Mouse (Mus musculus) intestine, embryonic 15.5 days (tissue): ENCODE measurements around the gene Nhsl1. TPM values are rescaled to one million over a fixed set of nuclear protein-coding genes. Genes with fewer than 3 reads are reported as not detected.

Experiments used
- ATAC-seq: fragments of 200-750 bp; cut with Nextera tagmentation; 2 replicates; pipeline ENCODE4 v1.8.0; 2017; ENCODE audit warnings: moderate TSS enrichment, moderate library complexity
- H3K27ac ChIP-seq: fragments of 300-500 bp; sonication (generic); 2 replicates; pipeline ENCODE4 v1.5.1; 2015; ENCODE audit warnings: mild to moderate bottlenecking, inconsistent platforms
- H3K27me3 ChIP-seq: fragments of 300-500 bp; sonication (generic); replicated peaks from 2 replicates; pipeline ENCODE4 v1.6.1; 2015; ENCODE audit warnings: inconsistent platforms
- H3K36me3 ChIP-seq: fragments of 300-500 bp; sonication (generic); 2 replicates; pipeline ENCODE4 v1.6.1; 2015; ENCODE audit warnings: inconsistent platforms
- H3K4me1 ChIP-seq: fragments of 300-500 bp; sonication (generic); replicated peaks from 2 replicates; pipeline ENCODE4 v1.6.1; 2015; ENCODE audit warnings: inconsistent platforms
- H3K4me2 ChIP-seq: fragments of 300-500 bp; sonication (generic); replicated peaks from 2 replicates; pipeline ENCODE4 v1.6.1; 2015; ENCODE audit warnings: mild to moderate bottlenecking, inconsistent platforms
- H3K4me3 ChIP-seq: fragments of 300-500 bp; sonication (generic); replicated peaks from 2 replicates; pipeline ENCODE4 v1.5.1; 2015; ENCODE audit warnings: inconsistent platforms
- H3K9ac ChIP-seq: fragments of 300-500 bp; sonication (generic); 2 replicates; pipeline ENCODE4 v1.6.1; 2015; ENCODE audit warnings: inconsistent platforms
- H3K9me3 ChIP-seq: fragments of 300-500 bp; sonication (generic); 2 replicates; pipeline ENCODE4 v1.6.1; 2016; ENCODE audit warnings: inconsistent platforms
- WGBS: fragments of 180-500 bp; shearing (Covaris S2); methylation state at CpG from one replicate; pipeline ENCODE4 v1.1.7; 2015; 5-methylcytosine and 5-hydroxymethylcytosine counted together
- polyA plus RNA-seq: library from polyadenylated mRNA; unstranded; fragments of >200 nt; fragmentation: Nextera tagmentation; extraction: Ambion mirVana; gene quantifications from 2 replicates; pipeline ENCODE4 v1.2.1, GENCODE M21; 2015

Nhsl1 gene
- polyA plus RNA-seq, 1 experiment from 2014 or later: 10.0 TPM

GRCm38 (mm10) chr10:18354103-18354502 lies 35.3 kb downstream of the Nhsl1 start:
- no peak overlapping the region for H3K4me3 ChIP-seq
- no peaks in the 10 kb centered on the region for H3K27me3 ChIP-seq
- WGBS: 53% methylated on average over 8 of the region's 8 CpGs
- no peak overlapping the region for H3K9ac ChIP-seq
- ATAC-seq: no peak
- no peak overlapping the region for H3K27ac ChIP-seq
- no peaks in the 10 kb centered on the region for H3K9me3 ChIP-seq
- H3K36me3 ChIP-seq: no peaks in the 10 kb centered on the region
- no peaks in the 10 kb centered on the region for H3K4me1 ChIP-seq
- no peak overlapping the region for H3K4me2 ChIP-seq

DNA sequence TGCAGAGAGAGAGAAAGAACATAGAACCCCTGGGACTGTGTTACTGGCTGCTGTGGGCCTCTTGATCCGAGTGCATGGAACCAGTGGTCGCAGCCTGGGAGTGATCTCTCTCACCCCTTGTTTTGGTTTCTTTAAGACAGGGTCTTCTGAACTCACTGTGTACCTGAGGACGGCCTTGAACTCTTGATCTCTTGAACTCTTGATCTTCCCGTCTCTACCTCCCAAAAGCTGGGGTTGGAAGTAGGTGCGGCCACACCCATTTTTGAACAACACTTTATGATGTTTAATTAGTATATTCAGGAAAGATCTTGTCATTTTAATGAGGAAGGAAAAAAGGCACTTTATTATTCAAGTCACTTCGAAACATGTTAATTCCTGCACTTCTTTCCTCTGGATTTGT lies 37.7 kb downstream of the Nhsl1 start:
- no peaks in the 10 kb centered on the region for H3K36me3 ChIP-seq
- H3K9me3 ChIP-seq: no peaks in the 10 kb centered on the region
- H3K4me3 ChIP-seq: no peak overlapping the region
- no peaks in the 10 kb centered on the region for H3K27me3 ChIP-seq
- H3K4me2 ChIP-seq: no peak overlapping the region
- H3K4me1 ChIP-seq: no peaks in the 10 kb centered on the region
- WGBS: 82% methylated on average over 6 of the region's 6 CpGs
- ATAC-seq: no peak
- H3K9ac ChIP-seq: no peak overlapping the region
- no peak overlapping the region for H3K27ac ChIP-seq

- ATAC-seq: no peak
- no peak overlapping the region for H3K4me3 ChIP-seq
- no peak overlapping the region for H3K27ac ChIP-seq
- H3K4me1 ChIP-seq: no peaks in the 10 kb centered on the region
- 73% methylated on average over 6 of the region's 6 CpGs for WGBS
- H3K4me2 ChIP-seq: no peak overlapping the region
- H3K27me3 ChIP-seq: no peaks in the 10 kb centered on the region
- no peak overlapping the region for H3K9ac ChIP-seq
- H3K9me3 ChIP-seq: no peaks in the 10 kb centered on the region
- H3K36me3 ChIP-seq: no peaks in the 10 kb centered on the region
Measured at GRCm38 (mm10) chr10:18357212-18357611, 38.4 kb downstream of the Nhsl1 start.

DNA sequence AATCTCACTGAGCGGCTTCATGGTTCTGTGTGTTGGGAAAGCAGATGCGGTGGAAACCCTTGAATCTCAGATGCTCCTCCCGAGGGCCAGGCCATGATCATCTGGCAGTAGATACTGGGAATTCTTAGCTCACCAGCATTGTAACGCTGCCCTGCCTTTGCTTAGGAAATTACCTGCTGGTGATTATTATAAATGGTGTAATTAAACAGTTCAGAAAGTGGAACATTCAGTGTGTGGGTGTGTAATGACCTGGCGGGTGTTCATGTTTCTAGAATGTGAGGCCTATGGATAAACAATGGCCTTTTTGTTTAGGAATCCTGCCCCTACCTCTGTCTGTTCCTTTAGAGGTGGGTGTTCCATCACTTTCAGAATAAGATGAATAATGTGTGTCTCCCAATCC lies 39.7 kb downstream of the Nhsl1 start:
- Histone ChIP-seq H3K4me3 (no peak overlapping the region), H3K27ac (no peak overlapping the region), H3K27me3 (no peaks in the 10 kb centered on the region), H3K4me1 (no peaks in the 10 kb centered on the region), H3K36me3 (no peaks in the 10 kb centered on the region), H3K9ac (no peak overlapping the region), H3K4me2 (no peak overlapping the region), H3K9me3 (no peaks in the 10 kb centered on the region)
- ATAC-seq: no peak
- WGBS: 58% methylated on average over 5 of the region's 5 CpGs

GRCm38 (mm10) chr10:18360175-18360574 lies 41.4 kb downstream of the Nhsl1 start:
- Histone ChIP-seq H3K4me3 (no peak overlapping the region), H3K27me3 (no peaks in the 10 kb centered on the region), H3K4me1 (no peaks in the 10 kb centered on the region), H3K9ac (no peak overlapping the region), H3K9me3 (no peaks in the 10 kb centered on the region), H3K4me2 (no peak overlapping the region), H3K36me3 (no peaks in the 10 kb centered on the region), H3K27ac (no peak overlapping the region)
- 90% methylated on average over 6 of the region's 6 CpGs for WGBS
- no peak for ATAC-seq

DNA sequence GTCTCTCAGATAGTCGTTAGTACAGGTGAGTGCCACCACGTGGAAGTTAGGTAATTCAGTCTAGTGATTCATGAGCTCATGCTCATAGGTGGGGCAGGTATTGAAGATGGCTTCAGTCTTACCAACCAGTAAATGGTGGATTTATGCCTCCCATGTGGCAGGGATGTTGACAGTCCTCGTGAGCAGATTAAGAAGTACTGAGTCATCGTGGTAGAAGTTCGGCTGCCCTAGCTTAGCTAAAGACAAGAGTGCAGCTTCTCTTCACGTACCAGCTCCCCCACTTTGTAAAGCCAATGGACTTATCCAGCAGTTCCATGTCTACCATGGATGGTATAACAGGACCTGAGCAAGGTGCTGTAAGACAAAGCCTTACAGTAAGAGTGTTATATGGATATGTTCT lies 46.6 kb downstream of the Nhsl1 start:
- no peaks in the 10 kb centered on the region for H3K27me3 ChIP-seq
- H3K36me3 ChIP-seq: no peaks in the 10 kb centered on the region
- H3K27ac ChIP-seq: no peak overlapping the region
- 85% methylated on average over 6 of the region's 6 CpGs for WGBS
- H3K9me3 ChIP-seq: no peaks in the 10 kb centered on the region
- no peak overlapping the region for H3K4me3 ChIP-seq
- no peak for ATAC-seq
- H3K4me2 ChIP-seq: no peak overlapping the region
- no peak overlapping the region for H3K9ac ChIP-seq
- H3K4me1 ChIP-seq: peaks cover 3% of the 10 kb centered on the region; the same call in 1 of the 2 replicates

- H3K9me3 ChIP-seq: no peaks in the 10 kb centered on the region
- no peak overlapping the region for H3K9ac ChIP-seq
- WGBS: 80% methylated on average over 7 of the region's 7 CpGs
- H3K4me2 ChIP-seq: no peak overlapping the region
- no peaks in the 10 kb centered on the region for H3K36me3 ChIP-seq
- no peaks in the 10 kb centered on the region for H3K27me3 ChIP-seq
- H3K27ac ChIP-seq: no peak overlapping the region
- ATAC-seq: no peak
- no peak overlapping the region for H3K4me3 ChIP-seq
- peaks cover 9% of the 10 kb centered on the region; the same call in 1 of the 2 replicates for H3K4me1 ChIP-seq
Measured at GRCm38 (mm10) chr10:18366697-18367096, 47.9 kb downstream of the Nhsl1 start.

- H3K36me3 ChIP-seq: no peaks in the 10 kb centered on the region
Measured at GRCm38 (mm10) chr10:18368111-18368510, 49.3 kb downstream of the Nhsl1 start.

DNA sequence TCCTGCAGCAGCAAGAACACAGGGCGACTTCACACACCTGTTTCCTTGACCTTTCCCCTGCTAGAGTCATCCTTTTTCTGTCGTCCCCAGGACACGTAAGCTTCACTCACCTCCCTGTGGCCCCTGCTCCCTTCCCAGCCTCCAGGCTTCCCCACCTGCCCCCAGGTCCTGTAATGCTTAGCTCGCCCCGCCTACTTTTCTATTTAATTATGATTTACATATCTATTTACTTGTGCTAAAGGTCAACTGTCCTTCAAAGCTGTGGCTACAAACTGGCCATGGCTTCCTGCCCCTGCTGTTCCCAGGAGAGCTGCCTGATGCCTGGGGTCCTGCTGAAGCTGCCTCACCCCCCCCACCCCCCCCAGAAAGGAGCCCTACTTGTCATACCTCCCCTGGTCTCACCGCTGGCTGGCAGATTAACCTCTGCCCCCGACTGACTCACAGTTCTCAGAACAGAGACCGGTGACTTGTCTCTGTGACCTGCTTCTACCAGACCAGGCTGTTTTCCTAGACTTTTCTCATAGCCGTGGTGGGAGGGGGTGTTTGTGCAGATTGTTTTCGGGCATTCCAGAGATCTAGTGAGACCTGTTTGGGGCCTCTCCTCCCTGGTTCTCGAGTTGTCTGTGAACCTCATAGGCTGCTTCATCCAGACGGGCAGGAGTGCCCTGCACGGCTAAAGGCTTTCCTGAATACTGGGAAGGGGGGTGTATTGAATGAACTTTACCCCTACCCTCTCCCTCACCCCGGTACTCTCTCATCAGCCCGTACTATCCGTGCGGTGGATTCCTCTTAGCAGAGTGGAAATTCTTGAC lies 51.9 kb downstream of the Nhsl1 start:
- no peaks in the 10 kb centered on the region for H3K9me3 ChIP-seq
- H3K9ac ChIP-seq: no peak overlapping the region
- peak; percentile 87 for ATAC-seq
- H3K4me1 ChIP-seq: peaks cover 9% of the 10 kb centered on the region; the same call in 1 of the 2 replicates
- H3K36me3 ChIP-seq: no peaks in the 10 kb centered on the region
- peak overlapping the region; percentile 58 for H3K27ac ChIP-seq
- H3K4me3 ChIP-seq: peak overlapping the region; percentile 3; the same call in 1 of the 2 replicates
- 25% methylated on average over 17 of the region's 17 CpGs for WGBS
- H3K27me3 ChIP-seq: no peaks in the 10 kb centered on the region
- peak overlapping the region; percentile 48 for H3K4me2 ChIP-seq

More at GRCm38 (mm10) chr10:18368111-18368510, 49.3 kb downstream of the Nhsl1 start:
- Histone ChIP-seq H3K27me3 (no peaks in the 10 kb centered on the region), H3K4me3 (no peak overlapping the region), H3K4me1 (peaks cover 9% of the 10 kb centered on the region; the same call in 1 of the 2 replicates), H3K4me2 (no peak overlapping the region), H3K9ac (no peak overlapping the region), H3K9me3 (no peaks in the 10 kb centered on the region), H3K27ac (no peak overlapping the region)
- WGBS: 91% methylated on average over 8 of the region's 8 CpGs
- ATAC-seq: no peak

DNA sequence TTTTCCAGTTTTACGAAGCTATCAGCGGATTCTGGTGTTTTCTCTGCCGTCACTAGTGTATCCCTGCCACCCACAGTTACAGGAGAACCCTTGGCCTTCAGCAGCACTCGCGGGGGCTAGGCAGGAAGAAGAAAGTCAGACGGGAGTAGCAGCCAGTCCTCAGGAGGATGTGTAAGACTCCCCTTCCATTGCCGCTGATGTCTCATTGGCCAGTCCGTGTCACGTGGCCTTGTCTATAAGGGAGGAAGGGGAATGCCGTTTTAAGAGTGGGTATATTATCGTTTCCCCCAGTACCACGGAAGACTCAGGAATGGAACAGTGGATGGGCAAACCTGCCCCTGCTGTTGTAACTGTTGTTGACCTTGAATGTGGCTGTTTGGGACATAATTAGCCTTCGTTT lies 53.1 kb downstream of the Nhsl1 start:
- no peaks in the 10 kb centered on the region for H3K27me3 ChIP-seq
- no peak overlapping the region for H3K4me3 ChIP-seq
- H3K9ac ChIP-seq: no peak overlapping the region
- ATAC-seq: peak; percentile 39
- 59% methylated on average over 13 of the region's 13 CpGs for WGBS
- H3K27ac ChIP-seq: no peak overlapping the region
- no peaks in the 10 kb centered on the region for H3K9me3 ChIP-seq
- H3K4me2 ChIP-seq: peak overlapping the region; percentile 48
- no peaks in the 10 kb centered on the region for H3K36me3 ChIP-seq
- H3K4me1 ChIP-seq: peaks cover 9% of the 10 kb centered on the region; the same call in 1 of the 2 replicates

GRCm38 (mm10) chr10:18375301-18375700 lies 56.5 kb downstream of the Nhsl1 start:
- Histone ChIP-seq H3K4me3 (no peak overlapping the region), H3K9ac (no peak overlapping the region), H3K36me3 (no peaks in the 10 kb centered on the region), H3K4me2 (no peak overlapping the region), H3K27ac (no peak overlapping the region), H3K4me1 (peaks cover 8% of the 10 kb centered on the region; the same call in 1 of the 2 replicates), H3K27me3 (no peaks in the 10 kb centered on the region), H3K9me3 (no peaks in the 10 kb centered on the region)
- 82% methylated on average over 3 of the region's 3 CpGs for WGBS
- ATAC-seq: no peak

GRCm38 (mm10) chr10:18384766-18385165 lies 66.0 kb downstream of the Nhsl1 start:
- no peaks in the 10 kb centered on the region for H3K4me1 ChIP-seq

DNA sequence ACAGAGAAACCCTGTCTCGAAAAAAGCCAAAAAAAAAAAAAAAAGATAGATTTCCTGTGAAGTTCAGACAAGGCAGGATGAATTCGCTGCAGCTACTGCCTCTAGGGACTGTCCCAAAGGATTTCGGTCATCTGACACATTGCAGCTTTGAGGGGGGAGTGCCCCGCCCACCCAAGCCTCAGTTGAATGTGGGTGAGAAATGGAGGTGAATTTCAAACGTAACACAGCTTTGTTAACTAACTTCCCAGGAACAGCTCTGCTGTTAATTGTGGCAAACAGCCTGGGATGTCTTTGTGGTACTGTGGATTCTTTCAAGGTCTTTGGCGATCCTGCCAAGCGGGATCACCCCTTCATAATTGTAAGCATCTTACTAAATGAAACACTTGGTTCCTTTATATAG lies 67.4 kb downstream of the Nhsl1 start:
- no peak overlapping the region for H3K9ac ChIP-seq
- H3K4me1 ChIP-seq: no peaks in the 10 kb centered on the region
- no peak overlapping the region for H3K4me3 ChIP-seq
- H3K9me3 ChIP-seq: no peaks in the 10 kb centered on the region
- H3K4me2 ChIP-seq: no peak overlapping the region
- WGBS: 60% methylated on average over 7 of the region's 7 CpGs
- no peak for ATAC-seq
- no peaks in the 10 kb centered on the region for H3K27me3 ChIP-seq
- no peaks in the 10 kb centered on the region for H3K36me3 ChIP-seq
- H3K27ac ChIP-seq: no peak overlapping the region

More at GRCm38 (mm10) chr10:18384766-18385165, 66.0 kb downstream of the Nhsl1 start:
- WGBS: 73% methylated on average over 2 of the region's 2 CpGs
- H3K4me3 ChIP-seq: no peak overlapping the region
- ATAC-seq: no peak
- no peak overlapping the region for H3K9ac ChIP-seq
- H3K4me2 ChIP-seq: no peak overlapping the region
- no peaks in the 10 kb centered on the region for H3K36me3 ChIP-seq
- H3K27ac ChIP-seq: no peak overlapping the region
- no peaks in the 10 kb centered on the region for H3K27me3 ChIP-seq
- H3K9me3 ChIP-seq: no peaks in the 10 kb centered on the region
